Mouse (Mus musculus) embryonic facial prominence, embryonic 13.5 days (tissue): ENCODE data around the gene Atraid. TPM values are rescaled to one million over a fixed set of nuclear protein-coding genes. Genes with fewer than 3 reads are reported as not detected.
A peak's percentile ranks its signal among the peaks of the same experiment; 100 is the strongest.

Experiments
- ATAC-seq: fragments of 200-750 bp; cut with Nextera tagmentation; 2 replicates; pipeline ENCODE4 v1.8.0; 2017; ENCODE audit warnings: low read depth; ENCODE audit not compliant: insufficient number of reproducible peaks, insufficient read depth, low FRiP score, low TSS enrichment
- H3K27ac ChIP-seq: fragments of 300-500 bp; sonication (generic); 2 replicates; pipeline ENCODE4 v1.5.1; 2015; ENCODE audit warnings: moderate library complexity, mild to moderate bottlenecking, inconsistent platforms
- H3K27me3 ChIP-seq: fragments of 300-500 bp; sonication (generic); 2 replicates; pipeline ENCODE4 v1.6.1; 2015; ENCODE audit warnings: mild to moderate bottlenecking, inconsistent platforms
- H3K36me3 ChIP-seq: fragments of 300-500 bp; sonication (generic); 2 replicates; pipeline ENCODE4 v1.6.1; 2015; ENCODE audit warnings: mild to moderate bottlenecking, inconsistent platforms
- H3K4me1 ChIP-seq: fragments of 300-500 bp; sonication (generic); 2 replicates; pipeline ENCODE4 v1.6.1; 2015; ENCODE audit warnings: inconsistent platforms
- H3K4me2 ChIP-seq: fragments of 300-500 bp; sonication (generic); 2 replicates; pipeline ENCODE4 v1.6.1; 2015; ENCODE audit warnings: moderate library complexity, mild to moderate bottlenecking, inconsistent platforms
- H3K4me3 ChIP-seq: fragments of 300-500 bp; sonication (generic); 2 replicates; pipeline ENCODE4 v1.5.1; 2015; ENCODE audit warnings: mild to moderate bottlenecking, inconsistent platforms
- H3K9ac ChIP-seq: fragments of 300-500 bp; sonication (generic); 2 replicates; pipeline ENCODE4 v1.6.1; 2015; ENCODE audit warnings: mild to moderate bottlenecking, inconsistent platforms
- H3K9me3 ChIP-seq: fragments of 300-500 bp; sonication (generic); 2 replicates; pipeline ENCODE4 v1.6.1; 2016; ENCODE audit warnings: inconsistent platforms
- WGBS: fragments of 180-500 bp; shearing (Covaris S2); methylation state at CpG from one replicate; pipeline ENCODE4 v1.1.7; 2015; ENCODE audit warnings: mixed read lengths; 5-methylcytosine and 5-hydroxymethylcytosine counted together
- polyA plus RNA-seq: library from polyadenylated mRNA; unstranded; fragments of >200 nt; fragmentation: Nextera tagmentation; extraction: Ambion mirVana; gene quantifications from 2 replicates; pipeline ENCODE4 v1.2.1, GENCODE M21; 2015

Gene Atraid
- polyA plus RNA-seq, 1 experiment from 2014 or later: 138 TPM

- Histone ChIP-seq H3K9me3 (no peaks in the 10 kb centered on the region), H3K27me3 (peaks cover 48% of the 10 kb centered on the region), H3K36me3 (peaks cover 3% of the 10 kb centered on the region), H3K4me2 (no peak overlapping the region), H3K4me3 (no peak overlapping the region), H3K9ac (no peak overlapping the region), H3K27ac (no peak overlapping the region), H3K4me1 (no peaks in the 10 kb centered on the region)
- no peak for ATAC-seq
- WGBS: 5% methylated on average over 8 of the region's 8 CpGs
Observed at GRCm38 (mm10) chr5:31083949-31084348, 35.8 kb downstream of the Atraid start.

GRCm38 (mm10) chr5:31086606-31087005 lies 38.5 kb downstream of the Atraid start:
- H3K4me3 ChIP-seq: no peak overlapping the region
- H3K9ac ChIP-seq: no peak overlapping the region
- 33% methylated on average over 7 of the region's 7 CpGs for WGBS
- no peaks in the 10 kb centered on the region for H3K4me1 ChIP-seq
- H3K27ac ChIP-seq: no peak overlapping the region
- H3K9me3 ChIP-seq: no peaks in the 10 kb centered on the region
- H3K36me3 ChIP-seq: no peaks in the 10 kb centered on the region
- peaks cover 72% of the 10 kb centered on the region for H3K27me3 ChIP-seq
- no peak overlapping the region for H3K4me2 ChIP-seq
- ATAC-seq: no peak

- Histone ChIP-seq H3K4me2 (no peak overlapping the region), H3K27me3 (peaks cover 72% of the 10 kb centered on the region), H3K9me3 (no peaks in the 10 kb centered on the region), H3K4me1 (no peaks in the 10 kb centered on the region; the same call in 1 of the 2 replicates), H3K4me3 (no peak overlapping the region), H3K9ac (no peak overlapping the region), H3K36me3 (no peaks in the 10 kb centered on the region), H3K27ac (no peak overlapping the region)
- ATAC-seq: no peak
- WGBS: 74% methylated on average over 2 of the region's 2 CpGs
Observed at GRCm38 (mm10) chr5:31087131-31087530, 39.0 kb downstream of the Atraid start.

- peak overlapping the region; percentile 47 for H3K4me3 ChIP-seq
- ATAC-seq: no peak
- H3K27ac ChIP-seq: no peak overlapping the region
- H3K4me2 ChIP-seq: peak overlapping the region; percentile 76
- peak overlapping the region; percentile 61 for H3K9ac ChIP-seq
- H3K9me3 ChIP-seq: no peaks in the 10 kb centered on the region
- H3K27me3 ChIP-seq: peaks cover 100% of the 10 kb centered on the region
- 3% methylated on average over 52 of the region's 53 CpGs for WGBS
- peaks cover 34% of the 10 kb centered on the region for H3K4me1 ChIP-seq
- H3K36me3 ChIP-seq: no peaks in the 10 kb centered on the region
Observed at GRCm38 (mm10) chr5:31092231-31092975, 44.3 kb downstream of the Atraid start.

GRCm38 (mm10) chr5:31093151-31094041 lies 45.3 kb downstream of the Atraid start:
- H3K4me1 ChIP-seq: peaks cover 34% of the 10 kb centered on the region
- H3K9ac ChIP-seq: peak overlapping the region; percentile 61
- no peak overlapping the region for H3K27ac ChIP-seq
- H3K9me3 ChIP-seq: no peaks in the 10 kb centered on the region
- ATAC-seq: peak; percentile 71
- peaks cover 100% of the 10 kb centered on the region for H3K27me3 ChIP-seq
- under 1% methylated on average over 52 of the region's 54 CpGs for WGBS
- peak overlapping the region; percentile 76 for H3K4me2 ChIP-seq
- H3K4me3 ChIP-seq: peak overlapping the region; percentile 47
- no peaks in the 10 kb centered on the region for H3K36me3 ChIP-seq

- ATAC-seq: no peak
- Histone ChIP-seq H3K9me3 (no peaks in the 10 kb centered on the region), H3K4me3 (peak overlapping the region; percentile 47), H3K27me3 (peaks cover 100% of the 10 kb centered on the region), H3K9ac (no peak overlapping the region), H3K27ac (no peak overlapping the region), H3K4me1 (peaks cover 34% of the 10 kb centered on the region), H3K4me2 (peak overlapping the region; percentile 76), H3K36me3 (no peaks in the 10 kb centered on the region)
- 1% methylated on average over 29 of the region's 29 CpGs for WGBS
Observed at GRCm38 (mm10) chr5:31094100-31094798, 46.1 kb downstream of the Atraid start.

GRCm38 (mm10) chr5:31094799-31095691 lies 46.9 kb downstream of the Atraid start:
- H3K9ac ChIP-seq: 0 out of 2 replicates have a peak overlapping the region, but pooled peaks have one; percentile 12

GRCm38 (mm10) chr5:31095711-31096480 lies 47.8 kb downstream of the Atraid start:
- H3K27me3 ChIP-seq: peaks cover 94% of the 10 kb centered on the region
- peak overlapping the region; percentile 76 for H3K4me2 ChIP-seq
- peaks cover 34% of the 10 kb centered on the region for H3K4me1 ChIP-seq
- no peaks in the 10 kb centered on the region for H3K36me3 ChIP-seq
- H3K4me3 ChIP-seq: peak overlapping the region; percentile 47
- WGBS: 19% methylated on average over 11 of the region's 11 CpGs
- no peak overlapping the region for H3K9ac ChIP-seq
- H3K27ac ChIP-seq: no peak overlapping the region
- ATAC-seq: no peak
- H3K9me3 ChIP-seq: no peaks in the 10 kb centered on the region

More at GRCm38 (mm10) chr5:31094799-31095691, 46.9 kb downstream of the Atraid start:
- under 1% methylated on average over 59 of the region's 59 CpGs for WGBS
- Histone ChIP-seq H3K9me3 (no peaks in the 10 kb centered on the region), H3K4me2 (peak overlapping the region; percentile 76), H3K27me3 (peaks cover 100% of the 10 kb centered on the region), H3K4me3 (peak overlapping the region; percentile 47), H3K4me1 (peaks cover 34% of the 10 kb centered on the region), H3K36me3 (no peaks in the 10 kb centered on the region), H3K27ac (no peak overlapping the region)
- no peak for ATAC-seq
